Mouse (Mus musculus): ENCODE measurements around the gene Ppp1r3f. TPM values are rescaled to one million over a fixed set of nuclear protein-coding genes. Genes with fewer than 3 reads are reported as not detected.

Ppp1r3f gene
- polyA plus RNA-seq, 1 experiment, result 13.9 TPM

DNA sequence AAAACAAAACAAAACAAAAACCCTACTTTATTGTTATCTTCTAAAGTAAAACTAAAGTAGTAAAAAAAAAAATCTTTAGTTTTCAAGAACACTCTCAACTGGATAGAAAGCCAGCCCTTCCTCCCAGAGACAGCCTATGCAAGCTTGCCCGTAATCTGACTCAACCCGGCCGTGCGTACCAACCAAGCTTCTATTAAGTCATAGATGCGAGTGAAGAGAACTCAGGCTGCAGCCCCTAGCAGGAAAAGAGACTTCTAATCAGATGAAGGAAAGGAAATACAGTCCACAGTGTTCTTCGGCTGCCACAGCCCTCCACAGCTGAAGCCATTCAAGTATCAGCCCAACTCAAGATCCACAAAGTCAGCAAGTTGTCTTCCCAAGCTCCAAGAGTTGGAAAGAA lies 7.7 kb downstream of the Ppp1r3f start:
- DNase-seq (ENCODE audit: extremely low spot score in 1 of 2, low spot score in 1 of 2), result no peak

DNA sequence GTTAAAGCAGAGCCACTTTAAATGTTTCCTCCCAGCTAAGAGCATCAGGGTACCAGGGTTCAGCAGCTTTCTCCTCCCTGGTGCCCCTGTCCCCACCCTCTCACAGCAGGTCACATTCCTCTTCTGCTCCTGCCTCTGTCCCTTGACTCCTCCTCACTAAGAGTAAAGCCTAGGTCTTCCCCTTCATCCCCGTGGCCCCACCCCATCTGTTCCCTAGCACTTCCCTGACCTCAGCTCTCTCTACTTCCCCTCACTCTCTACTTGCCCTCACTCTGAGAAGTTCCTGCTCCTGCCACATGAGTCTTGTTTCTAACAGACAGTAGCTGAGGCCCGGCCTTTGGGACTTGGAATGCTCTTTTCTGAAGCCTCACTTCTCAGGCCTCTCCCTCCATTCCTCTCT lies 11.0 kb downstream of the Ppp1r3f start:
- DNase-seq (ENCODE audit: extremely low spot score in 1 of 2, low spot score in 1 of 2), result no peak

- peak in 1 of 2 experiments; percentile 25 for DNase-seq (ENCODE audit: extremely low spot score in 1 of 2, low spot score in 1 of 2)
Observed at GRCm38 (mm10) chrX:7553474-7553873, 20.6 kb downstream of the Ppp1r3f start.

DNA sequence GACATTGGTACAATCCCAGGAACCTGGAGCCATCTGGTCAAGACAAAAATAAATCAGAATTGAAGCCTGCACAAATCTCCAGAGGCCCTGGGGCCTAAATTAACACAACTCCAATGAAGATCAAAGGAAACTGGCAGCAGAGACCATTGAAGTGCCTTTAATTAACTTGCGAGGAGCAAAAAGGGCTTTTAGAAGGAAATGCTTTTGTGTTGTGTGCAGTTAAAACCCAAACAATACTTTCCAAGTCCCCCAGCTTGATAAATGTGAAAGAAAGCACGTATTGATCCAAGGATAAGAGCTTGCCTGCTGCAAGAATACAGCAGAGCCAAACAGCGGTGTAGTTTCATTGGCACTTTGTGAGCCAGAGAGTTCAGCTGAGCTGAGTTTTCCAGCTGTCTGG lies 49.1 kb downstream of the Ppp1r3f start:
- no peak for DNase-seq (ENCODE audit: extremely low spot score in 1 of 2, low spot score in 1 of 2)

Other genes starting within 250 kb of the Ppp1r3f start
- gene Usp27x, start 198.5 kb downstream of the Ppp1r3f start, polyA plus RNA-seq (2012; rRNA removed), result 5.3 and 5.9 TPM in 2 replicates
- gene Foxp3, start 639 bp downstream of the Ppp1r3f start, polyA plus RNA-seq (2012; rRNA removed), result 0.08 and 0.17 TPM in 2 replicates
- gene Ccdc22, start 31.2 kb upstream of the Ppp1r3f start, polyA plus RNA-seq (2012; rRNA removed), result 31.1 and 32.6 TPM in 2 replicates
- gene Cacna1f, start 32.8 kb upstream of the Ppp1r3f start, polyA plus RNA-seq (2012; rRNA removed), result 0.19 and 0.22 TPM in 2 replicates
- gene Syp, start 64.2 kb upstream of the Ppp1r3f start, polyA plus RNA-seq (2012; rRNA removed), result 961 and 980 TPM in 2 replicates
- gene Prickle3, start 83.0 kb upstream of the Ppp1r3f start, polyA plus RNA-seq (2012; rRNA removed), result 2.3 and 2.4 TPM in 2 replicates
- gene Plp2, start 97.1 kb upstream of the Ppp1r3f start, polyA plus RNA-seq (2012; rRNA removed), result 14.6 and 15.6 TPM in 2 replicates
- 0.90 and 1.2 TPM in 2 replicates for gene Magix, start 107.0 kb upstream of the Ppp1r3f start, polyA plus RNA-seq (2012; rRNA removed)
- 26.2 and 32.7 TPM in 2 replicates for gene Gpkow, start 122.8 kb upstream of the Ppp1r3f start, polyA plus RNA-seq (2012; rRNA removed)
- gene Wdr45, start 140.1 kb upstream of the Ppp1r3f start, polyA plus RNA-seq (2012; rRNA removed), result 75.0 and 77.0 TPM in 2 replicates
- 0.18 and 0.55 TPM in 2 replicates for gene Gm45208, start 148.0 kb upstream of the Ppp1r3f start, polyA plus RNA-seq (2012; rRNA removed)
- 118 and 124 TPM in 2 replicates for gene Praf2, start 154.2 kb upstream of the Ppp1r3f start, polyA plus RNA-seq (2012; rRNA removed)
- 23.7 and 25.4 TPM in 2 replicates for gene Ccdc120, start 176.6 kb upstream of the Ppp1r3f start, polyA plus RNA-seq (2012; rRNA removed)
- gene Tfe3, start 188.3 kb upstream of the Ppp1r3f start, polyA plus RNA-seq (2012; rRNA removed), result 23.8 and 25.1 TPM in 2 replicates
- 112 and 118 TPM in 2 replicates for gene Gripap1, start 215.5 kb upstream of the Ppp1r3f start, polyA plus RNA-seq (2012; rRNA removed)
- 7.4 and 7.8 TPM in 2 replicates for gene Kcnd1, start 248.0 kb upstream of the Ppp1r3f start, polyA plus RNA-seq (2012; rRNA removed)